Mouse (Mus musculus) heart, embryonic 10.5 days (tissue): ENCODE measurements around the gene Fam193b. TPM values are rescaled to one million over a fixed set of nuclear protein-coding genes. Genes with fewer than 3 reads are reported as not detected.

Source experiments
- DNase-seq: peaks from one replicate; pipeline ENCODE4 v3.0.0-alpha.2; 2017; ENCODE audit warnings: low spot score
- H3K27ac ChIP-seq: fragments of 300-500 bp; sonication (generic); 2 replicates; pipeline ENCODE4 v1.5.1; 2016; ENCODE audit warnings: mild to moderate bottlenecking
- H3K27me3 ChIP-seq: fragments of 300-500 bp; sonication (generic); 2 replicates; pipeline ENCODE4 v1.6.1; 2016; ENCODE audit warnings: mild to moderate bottlenecking; ENCODE audit not compliant: poor library complexity, insufficient read depth, severe bottlenecking
- H3K36me3 ChIP-seq: fragments of 300-500 bp; sonication (generic); 2 replicates; pipeline ENCODE4 v1.6.1; 2016; ENCODE audit warnings: mild to moderate bottlenecking, moderate library complexity
- H3K4me1 ChIP-seq: fragments of 300-500 bp; sonication (generic); 2 replicates; pipeline ENCODE4 v1.6.1; 2016; ENCODE audit warnings: mild to moderate bottlenecking
- H3K4me3 ChIP-seq: fragments of 300-500 bp; sonication (generic); 2 replicates; pipeline ENCODE4 v1.5.1; 2016; ENCODE audit warnings: mild to moderate bottlenecking, moderate library complexity
- H3K9me3 ChIP-seq: fragments of 300-500 bp; sonication (generic); 2 replicates; pipeline ENCODE4 v1.6.1; 2016; ENCODE audit warnings: mild to moderate bottlenecking, moderate library complexity
- WGBS: fragments of 180-500 bp; shearing (Covaris S2); methylation state at CpG from one replicate; pipeline ENCODE4 v1.1.7; 2016; 5-methylcytosine and 5-hydroxymethylcytosine counted together
- polyA plus RNA-seq: library from polyadenylated mRNA; unstranded; fragments of >200 nt; fragmentation: Nextera tagmentation; extraction: Ambion mirVana; gene quantifications from 2 replicates; pipeline ENCODE4 v1.2.1, GENCODE M21; 2016

Gene Fam193b
- polyA plus RNA-seq, 1 experiment from 2014 or later: 44.0 TPM

DNA sequence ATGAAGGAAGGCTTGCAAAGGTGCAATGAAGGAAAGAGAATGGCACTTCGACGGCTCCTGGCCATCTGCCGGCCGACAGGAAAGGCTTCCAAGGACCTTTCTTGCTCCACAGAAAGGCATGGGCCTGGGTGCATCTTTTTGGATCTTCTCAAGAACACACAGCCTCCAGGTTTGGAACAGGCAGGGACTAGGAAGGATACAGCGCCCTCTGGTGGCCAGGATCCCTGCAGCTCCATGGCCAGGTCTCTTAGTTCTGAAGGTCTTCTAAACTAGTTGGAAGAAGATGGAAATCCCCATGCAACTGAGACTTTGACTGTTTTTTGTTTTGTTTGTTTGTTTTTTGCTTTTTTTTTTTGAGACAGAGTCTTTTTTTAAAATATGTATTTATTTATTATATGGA is 54.0 kb downstream of the Fam193b start:
- H3K27me3 ChIP-seq: peaks cover 16% of the 10 kb centered on the region
- H3K36me3 ChIP-seq: peaks cover 3% of the 10 kb centered on the region; the same call in 1 of the 2 replicates
- 4% methylated on average over 5 of the region's 5 CpGs for WGBS
- H3K4me1 ChIP-seq: peaks cover 12% of the 10 kb centered on the region
- no peaks in the 10 kb centered on the region for H3K9me3 ChIP-seq
- no peak overlapping the region for H3K4me3 ChIP-seq
- DNase-seq: peak; percentile 92
- H3K27ac ChIP-seq: no peak overlapping the region

DNA sequence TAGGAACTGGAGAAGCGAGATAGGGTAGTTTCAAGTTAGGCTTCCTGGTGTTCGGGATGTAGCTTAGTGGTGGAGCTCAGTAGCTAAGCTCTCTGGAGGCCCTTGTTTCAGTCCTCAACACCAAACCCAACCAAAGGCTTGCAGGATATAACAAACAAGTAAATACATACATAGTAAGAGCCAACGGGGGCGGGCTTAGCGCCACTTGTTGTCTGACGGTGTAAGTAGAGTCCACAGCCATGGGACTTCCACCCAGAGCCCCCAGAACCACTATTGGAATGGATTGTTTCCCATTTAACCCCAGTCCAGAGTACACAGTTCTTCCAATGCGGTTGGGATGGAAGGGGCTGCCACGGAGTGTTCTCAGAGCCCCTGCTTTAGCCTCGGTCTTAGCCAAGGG is 57.1 kb downstream of the Fam193b start:
- Histone ChIP-seq H3K4me1 (peaks cover 43% of the 10 kb centered on the region), H3K4me3 (peak overlapping the region; percentile 98)
- WGBS: 22% methylated on average over 9 of the region's 9 CpGs

DNA sequence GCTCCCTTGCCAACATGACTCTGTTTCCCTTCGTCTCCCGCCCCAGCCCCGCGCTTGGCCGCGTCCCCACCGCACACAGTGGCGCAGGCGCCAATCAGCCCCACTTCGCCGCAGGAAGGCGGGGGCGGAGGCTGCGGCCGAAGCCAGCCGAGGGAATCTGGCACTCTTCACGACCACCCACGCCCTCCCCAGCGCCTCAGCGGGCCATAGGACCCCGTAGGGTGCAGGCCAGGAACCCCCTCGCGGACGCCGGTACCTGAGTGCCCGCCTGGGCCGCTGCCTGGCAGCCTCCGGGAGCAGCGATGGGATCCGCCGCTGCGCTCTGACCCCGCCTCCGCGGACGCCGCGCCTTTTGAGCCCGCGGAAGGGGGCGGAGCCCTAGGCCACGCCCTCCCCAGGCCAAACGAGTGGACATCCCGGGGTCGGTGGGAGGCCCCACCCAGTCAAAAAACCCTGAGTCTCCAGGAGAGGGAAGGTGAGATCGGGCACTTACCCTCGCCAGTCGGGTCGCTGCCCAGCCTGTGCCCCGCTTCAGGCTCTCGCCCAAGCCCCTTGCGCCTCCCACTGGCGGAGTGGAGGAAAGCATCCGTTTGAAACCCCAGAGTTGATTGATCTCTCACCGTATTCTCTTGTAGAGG is 57.7 kb downstream of the Fam193b start, which contains the start of gene Pdlim7:
TSS of gene Pdlim7 (minus strand) at position 566 of the 638 bp plus-strand sequence.
- peaks cover 38% of the 10 kb centered on the region for H3K36me3 ChIP-seq
- peaks cover 12% of the 10 kb centered on the region for H3K27me3 ChIP-seq
- H3K9me3 ChIP-seq: no peaks in the 10 kb centered on the region
- peak within 1 kb of the TSS; percentile 98 for H3K27ac ChIP-seq
- under 1% methylated on average over 55 of the region's 55 CpGs for WGBS
- peaks cover 49% of the 10 kb centered on the region for H3K4me1 ChIP-seq
- DNase-seq: peak; percentile 94
- H3K4me3 ChIP-seq: peak within 1 kb of the TSS; percentile 98

More for the DNA sequence above, 57.1 kb downstream of the Fam193b start:
- Histone ChIP-seq H3K36me3 (peaks cover 32% of the 10 kb centered on the region), H3K27me3 (peaks cover 12% of the 10 kb centered on the region), H3K9me3 (no peaks in the 10 kb centered on the region), H3K27ac (peak overlapping the region; percentile 98)
- peak; percentile 74 for DNase-seq

DNA sequence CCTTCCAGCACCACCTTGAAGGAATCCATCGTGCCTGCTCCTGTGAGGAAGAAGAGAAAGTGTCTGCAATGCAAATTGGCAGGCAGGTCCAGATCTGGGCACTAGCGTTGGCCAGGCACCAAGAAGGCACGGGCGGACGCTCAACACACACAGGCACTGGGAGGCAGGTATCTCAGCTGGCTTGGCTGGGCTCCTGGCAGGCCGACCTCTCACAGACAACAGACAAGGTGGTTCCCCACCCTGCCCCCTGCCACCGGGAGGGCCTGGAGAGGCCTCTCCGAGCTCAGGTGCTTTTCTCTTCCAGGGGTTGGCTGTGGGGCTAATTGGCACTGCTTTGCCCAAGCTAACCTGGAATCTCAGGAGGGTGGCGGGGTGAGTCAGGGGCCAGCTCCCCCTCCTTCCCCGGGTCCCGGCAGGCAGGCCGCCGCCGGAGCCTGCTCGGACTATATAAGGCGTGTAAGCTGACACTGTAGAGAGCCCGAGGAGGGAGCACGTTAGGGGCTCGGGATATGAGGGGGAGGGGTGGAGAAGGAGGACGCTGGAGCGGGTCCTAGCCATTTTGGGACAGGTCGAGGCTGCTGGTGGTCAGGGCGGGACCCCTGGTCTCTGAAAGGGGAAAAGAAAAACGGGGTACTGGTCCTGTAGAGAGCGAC is 58.4 kb downstream of the Fam193b start:
- H3K4me3 ChIP-seq: peak overlapping the region; percentile 98
- 3% methylated on average over 25 of the region's 25 CpGs for WGBS
- H3K27ac ChIP-seq: peak overlapping the region; percentile 98
- DNase-seq: peak; percentile 91
- H3K36me3 ChIP-seq: peaks cover 45% of the 10 kb centered on the region
- no peaks in the 10 kb centered on the region for H3K9me3 ChIP-seq
- H3K4me1 ChIP-seq: peaks cover 53% of the 10 kb centered on the region
- peaks cover 12% of the 10 kb centered on the region for H3K27me3 ChIP-seq

DNA sequence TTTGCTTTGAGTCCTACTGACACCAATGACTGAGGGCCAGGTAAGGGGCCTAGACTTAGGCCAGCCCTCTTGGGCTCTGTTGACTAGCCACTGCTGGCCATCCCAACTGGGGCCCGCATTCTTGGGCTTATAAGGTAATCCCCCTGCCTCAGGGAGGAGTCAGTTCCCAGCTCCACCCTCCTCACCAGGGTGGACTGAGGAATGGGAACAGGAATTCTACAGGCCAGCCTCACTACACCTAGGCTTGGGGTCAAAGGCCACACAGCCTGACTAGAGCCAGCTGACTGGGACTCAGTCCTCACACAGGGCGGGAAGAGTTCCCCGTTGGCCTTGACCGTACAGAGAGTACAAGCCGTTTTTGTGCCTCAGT is 59.4 kb downstream of the Fam193b start:
- peaks cover 56% of the 10 kb centered on the region for H3K4me1 ChIP-seq
- H3K27me3 ChIP-seq: peaks cover 12% of the 10 kb centered on the region
- H3K4me3 ChIP-seq: peak overlapping the region; percentile 98
- peak overlapping the region; percentile 98 for H3K27ac ChIP-seq
- H3K36me3 ChIP-seq: peaks cover 55% of the 10 kb centered on the region
- 12% methylated on average over 5 of the region's 5 CpGs for WGBS
- peak; percentile 87 for DNase-seq
- H3K9me3 ChIP-seq: no peaks in the 10 kb centered on the region

DNA sequence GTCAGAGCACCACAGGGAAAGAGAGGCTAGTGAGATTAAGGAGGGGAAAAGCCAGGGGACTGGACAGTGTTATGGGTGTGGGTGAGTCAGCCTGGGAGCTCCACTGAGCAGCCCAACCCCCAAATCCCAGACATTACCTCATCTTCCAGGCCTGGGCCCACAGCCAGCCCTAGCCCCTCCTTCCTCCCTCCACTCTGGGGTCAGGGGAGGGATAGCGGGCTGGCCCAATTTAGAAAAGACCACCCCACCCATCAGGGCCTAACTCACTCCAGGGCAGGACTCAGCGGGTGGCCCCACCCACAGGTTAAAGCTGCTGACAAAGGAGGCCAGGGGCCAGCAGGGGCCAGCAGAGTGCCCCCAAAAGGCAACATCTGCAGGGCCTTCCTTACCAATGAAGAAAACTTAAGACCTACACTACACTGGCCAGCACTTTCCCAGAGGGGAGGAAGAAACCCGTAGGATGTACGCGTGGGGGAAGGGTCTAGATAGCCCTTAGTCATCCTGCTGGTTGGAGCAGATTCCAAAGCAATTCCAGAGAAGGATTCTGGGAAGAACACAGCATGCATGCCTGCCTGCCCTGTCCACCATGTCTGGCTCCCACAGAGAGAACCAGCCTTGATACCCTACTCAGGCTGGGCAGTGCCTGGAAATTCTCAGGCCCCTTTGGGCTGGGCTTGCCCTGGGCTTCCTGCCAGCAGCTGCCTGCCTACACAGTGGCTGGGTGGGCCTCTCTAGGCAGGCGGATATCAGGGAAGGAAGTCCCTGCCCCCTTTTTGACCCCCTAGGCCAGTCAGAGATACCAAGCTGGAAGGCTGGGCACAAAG is 60.0 kb downstream of the Fam193b start:
- DNase-seq: peak; percentile 95
- peaks cover 12% of the 10 kb centered on the region for H3K27me3 ChIP-seq
- H3K27ac ChIP-seq: peak overlapping the region; percentile 98
- 2% methylated on average over 6 of the region's 6 CpGs for WGBS
- peak overlapping the region; percentile 98 for H3K4me3 ChIP-seq
- peaks cover 58% of the 10 kb centered on the region for H3K4me1 ChIP-seq
- no peaks in the 10 kb centered on the region for H3K9me3 ChIP-seq
- H3K36me3 ChIP-seq: peaks cover 61% of the 10 kb centered on the region

DNA sequence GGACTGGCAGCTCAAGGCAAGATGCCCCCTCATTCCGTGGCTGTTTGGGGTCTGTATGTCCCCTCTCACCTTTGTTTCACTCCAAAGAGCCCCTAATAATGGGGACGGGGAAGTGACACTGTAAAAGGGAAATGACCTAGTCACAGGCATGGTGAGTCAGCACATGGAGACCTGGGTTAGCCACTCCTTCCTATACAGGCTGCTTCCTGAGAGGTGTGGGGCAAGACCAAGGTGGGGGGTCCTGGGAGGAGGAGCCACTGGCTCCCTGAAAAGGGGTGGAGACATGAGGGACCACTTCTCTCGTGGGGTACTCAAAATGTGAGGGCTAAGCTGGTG is 60.6 kb downstream of the Fam193b start:
- Histone ChIP-seq H3K27me3 (peaks cover 11% of the 10 kb centered on the region), H3K4me3 (peak overlapping the region; percentile 98), H3K27ac (peak overlapping the region; percentile 98), H3K4me1 (peaks cover 60% of the 10 kb centered on the region), H3K9me3 (no peaks in the 10 kb centered on the region), H3K36me3 (peaks cover 67% of the 10 kb centered on the region)
- DNase-seq: no peak
- WGBS: 22% methylated on average over 3 of the region's 3 CpGs

DNA sequence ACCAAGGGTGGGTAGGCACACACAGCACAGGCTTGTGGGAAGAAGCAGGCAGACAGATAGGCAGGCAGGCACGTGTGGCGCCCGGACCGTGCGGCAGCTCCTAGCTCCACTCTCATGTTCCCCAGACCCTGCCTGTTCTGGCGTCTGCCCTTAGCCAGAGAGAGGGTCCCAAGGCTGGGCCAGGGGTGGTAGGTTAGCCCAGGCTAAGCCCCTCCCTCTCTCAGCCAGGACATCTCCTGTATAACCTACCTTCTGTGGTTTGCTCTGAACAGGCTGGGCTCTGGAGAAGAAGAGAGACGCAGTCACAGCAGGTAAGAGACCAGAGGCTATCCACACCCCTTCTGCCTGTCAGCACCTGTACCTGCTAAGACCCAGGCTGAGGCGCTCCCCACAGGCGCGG is 62.4 kb downstream of the Fam193b start:
- no peaks in the 10 kb centered on the region for H3K9me3 ChIP-seq
- H3K27me3 ChIP-seq: peaks cover 3% of the 10 kb centered on the region; the same call in 1 of the 2 replicates
- peaks cover 61% of the 10 kb centered on the region for H3K4me1 ChIP-seq
- H3K36me3 ChIP-seq: peaks cover 85% of the 10 kb centered on the region
- no peak overlapping the region for H3K4me3 ChIP-seq
- WGBS: 88% methylated on average over 10 of the region's 10 CpGs
- no peak overlapping the region for H3K27ac ChIP-seq
- no peak for DNase-seq

DNA sequence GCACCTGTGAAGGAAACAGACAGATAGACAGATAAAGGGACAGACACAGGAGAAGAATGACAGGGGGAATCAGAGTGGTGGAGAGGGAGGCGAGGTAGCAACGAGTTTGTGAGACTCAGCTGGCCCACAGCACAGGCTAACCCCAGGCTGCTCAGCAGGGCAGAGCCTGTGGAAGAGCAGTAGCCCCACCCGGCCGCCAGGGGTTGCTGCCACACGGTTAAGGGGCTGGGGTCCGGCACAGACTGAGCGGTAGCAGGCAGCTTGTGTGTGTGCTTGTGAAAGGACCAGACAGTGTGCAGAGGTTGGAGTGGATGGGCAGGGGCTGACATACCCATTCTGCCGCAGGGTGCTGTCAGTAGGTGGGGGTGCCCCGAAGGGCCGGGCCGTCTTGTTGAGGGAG is 63.0 kb downstream of the Fam193b start:
- no peak for DNase-seq
- H3K9me3 ChIP-seq: no peaks in the 10 kb centered on the region
- H3K27me3 ChIP-seq: peaks cover 3% of the 10 kb centered on the region; the same call in 1 of the 2 replicates
- WGBS: 78% methylated on average over 11 of the region's 11 CpGs
- no peak overlapping the region for H3K4me3 ChIP-seq
- peaks cover 60% of the 10 kb centered on the region for H3K4me1 ChIP-seq
- peaks cover 91% of the 10 kb centered on the region for H3K36me3 ChIP-seq
- H3K27ac ChIP-seq: no peak overlapping the region

DNA sequence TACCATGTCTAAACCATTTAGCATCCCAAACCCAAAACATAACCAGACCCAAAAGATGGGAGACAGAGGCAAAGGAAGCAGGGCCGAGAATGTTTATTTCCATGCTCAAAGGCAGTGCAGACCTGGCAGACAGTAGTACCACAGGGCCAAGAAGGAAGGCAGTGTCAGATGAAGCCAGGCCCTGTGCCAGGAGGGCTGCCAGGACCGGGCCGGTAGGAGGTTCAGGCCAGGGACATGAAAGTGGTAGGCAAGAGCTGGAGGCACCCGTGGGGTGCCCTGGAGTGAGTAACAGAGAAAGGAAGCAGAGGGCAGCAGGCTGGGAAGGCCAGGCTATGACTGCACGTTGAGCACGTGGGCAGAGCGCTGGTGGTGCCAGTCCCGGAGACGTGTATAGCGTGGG is 64.2 kb downstream of the Fam193b start:
- Histone ChIP-seq H3K36me3 (peaks cover 97% of the 10 kb centered on the region), H3K4me1 (peaks cover 50% of the 10 kb centered on the region), H3K9me3 (no peaks in the 10 kb centered on the region), H3K4me3 (no peak overlapping the region), H3K27me3 (peaks cover 3% of the 10 kb centered on the region; the same call in 1 of the 2 replicates), H3K27ac (no peak overlapping the region)
- no peak for DNase-seq
- WGBS: 94% methylated on average over 10 of the region's 10 CpGs

DNA sequence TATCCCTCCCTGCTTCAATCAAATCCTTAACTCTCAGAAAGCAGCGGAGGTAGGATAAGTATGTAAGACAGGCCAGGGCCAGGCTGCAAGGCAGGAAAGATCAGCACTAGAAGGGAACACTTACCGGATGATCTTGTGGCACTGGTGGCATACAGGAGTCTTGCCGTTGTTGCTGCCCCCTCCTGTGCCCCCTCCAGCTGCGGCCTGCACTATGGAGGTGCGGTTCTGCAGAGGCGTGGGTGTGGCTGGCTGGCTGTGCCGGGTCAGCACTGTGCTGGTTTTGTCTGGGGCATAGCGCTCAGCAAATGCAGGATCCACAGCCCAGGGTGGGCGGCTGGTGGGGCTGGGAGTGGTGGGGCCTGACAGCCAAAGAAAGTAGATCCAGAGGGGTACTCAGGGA is 65.1 kb downstream of the Fam193b start:
- H3K9me3 ChIP-seq: no peaks in the 10 kb centered on the region
- H3K4me3 ChIP-seq: no peak overlapping the region
- H3K27ac ChIP-seq: no peak overlapping the region
- peaks cover 97% of the 10 kb centered on the region for H3K36me3 ChIP-seq
- DNase-seq: no peak
- peaks cover 41% of the 10 kb centered on the region for H3K4me1 ChIP-seq
- 89% methylated on average over 9 of the region's 9 CpGs for WGBS
- H3K27me3 ChIP-seq: peaks cover 3% of the 10 kb centered on the region; the same call in 1 of the 2 replicates

DNA sequence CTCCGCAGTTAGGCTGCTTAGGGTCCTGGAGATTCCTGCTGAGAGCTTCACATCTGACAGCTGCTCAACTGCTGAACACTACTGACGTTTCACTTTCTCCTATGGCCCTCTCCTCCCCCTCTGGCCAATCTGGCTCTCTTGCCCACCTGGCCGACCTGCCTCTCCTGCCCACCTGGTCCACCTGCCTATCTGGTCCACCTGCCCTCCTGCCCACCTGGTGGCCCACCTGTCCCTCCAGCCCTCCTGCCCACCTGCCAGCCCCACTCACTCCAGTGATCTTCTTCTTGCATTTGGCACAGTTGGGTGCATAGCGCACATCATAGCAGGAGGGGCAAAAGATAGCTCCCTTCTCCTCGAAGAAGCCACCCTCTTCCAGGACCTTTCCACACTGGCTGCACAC is 66.5 kb downstream of the Fam193b start:
- Histone ChIP-seq H3K36me3 (peaks cover 98% of the 10 kb centered on the region), H3K4me1 (peaks cover 32% of the 10 kb centered on the region), H3K4me3 (no peak overlapping the region), H3K9me3 (no peaks in the 10 kb centered on the region), H3K27ac (no peak overlapping the region), H3K27me3 (peaks cover 11% of the 10 kb centered on the region)
- WGBS: 82% methylated on average over 5 of the region's 5 CpGs
- DNase-seq: no peak

DNA sequence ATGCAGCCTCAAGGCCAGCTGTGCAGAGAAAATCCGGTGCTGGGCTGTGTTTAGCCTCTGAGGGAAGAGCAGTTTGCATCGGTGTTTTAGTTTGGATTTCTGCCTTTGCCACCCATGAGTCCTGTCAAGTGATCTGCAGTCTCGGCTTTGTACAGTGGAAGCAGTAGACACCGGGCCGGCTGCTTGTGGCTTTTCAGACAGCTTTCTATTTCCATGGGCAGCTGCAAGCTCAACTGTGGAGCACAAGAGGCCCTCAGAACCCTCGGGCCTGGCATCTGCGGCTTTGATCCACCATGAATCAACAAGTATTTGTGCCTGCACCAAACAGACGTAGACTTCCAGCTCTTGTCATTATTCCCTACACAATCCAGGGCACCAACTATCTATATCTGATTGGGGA is 68.5 kb downstream of the Fam193b start:
- peaks cover 28% of the 10 kb centered on the region for H3K27me3 ChIP-seq
- no peak overlapping the region for H3K27ac ChIP-seq
- H3K9me3 ChIP-seq: no peaks in the 10 kb centered on the region
- WGBS: 89% methylated on average over 8 of the region's 8 CpGs
- peaks cover 17% of the 10 kb centered on the region for H3K4me1 ChIP-seq
- DNase-seq: no peak
- H3K36me3 ChIP-seq: peaks cover 96% of the 10 kb centered on the region
- no peak overlapping the region for H3K4me3 ChIP-seq
